ENCODE assay signal across 8 mouse cellular contexts in genomic region chr6:34598121-34599065, GRCm38 (mm10). TPM values are rescaled to one million over a fixed set of nuclear protein-coding genes. Genes with fewer than 3 reads are reported as not detected.
A peak's percentile ranks its signal among the peaks of the same experiment; 100 is the strongest.
DNase-seq lines count a peak whose midpoint lies in the region; ATAC-seq and TF ChIP-seq lines count a peak whose summit lies in the region.

Gene Cald1 (plus strand): TSS chr6:34598500.

- intact Hi-C loops in gastrocnemius, adult 2 months (cut with DNase I) = loop anchor here (5.0 kb wide), 1 partner anchor 51 kb away; no protein-coding TSS in a partner anchor
- intact Hi-C loops in left cerebral cortex, postnatal 36 days (cut with DNase I) = no loop called here

- TF ChIP-seq CTCF in gastrocnemius, adult 2 months (IDR thresholded peaks at IDR 0.05) = no peak

- H3K4me2 ChIP-seq in hindbrain, embryonic 15.5 days = peak within 1 kb of the TSS; percentile 38
- H3K4me2 ChIP-seq in midbrain, embryonic 12.5 days (replicated peaks) = peak within 1 kb of the TSS; percentile 40

- peak; percentile 98 for DNase-seq in 3T3-L1 (ENCODE audit: low read depth, low spot score)
- peak; percentile 38 for DNase-seq in adrenal gland, postnatal 10 days
- peak; percentile 52 for DNase-seq in gastrocnemius, adult 2 months
- no peak for DNase-seq in left cerebral cortex, postnatal 36 days (ENCODE audit: low spot score in 2 of 2)
- no peak for DNase-seq in cerebellum, adult 11-12 months

- peak within 1 kb of the TSS; percentile 83 for H3K27ac ChIP-seq in gastrocnemius, adult 2 months
- no peak within 1 kb of the TSS for H3K27ac ChIP-seq in hindbrain, embryonic 15.5 days (replicated peaks)
- no peak within 1 kb of the TSS; the same call in 1 of the 2 replicates for H3K27ac ChIP-seq in midbrain, embryonic 12.5 days (replicated peaks)

- 6% methylated on average over 16 of the region's 16 CpGs for WGBS in hindbrain, embryonic 15.5 days
- 6% methylated on average over 16 of the region's 16 CpGs for WGBS in midbrain, embryonic 12.5 days

- no peaks in the 10 kb centered on the region for H3K36me3 ChIP-seq in hindbrain, embryonic 15.5 days
- no peaks in the 10 kb centered on the region for H3K36me3 ChIP-seq in midbrain, embryonic 12.5 days

- peak; percentile 54; the same call in 1 of the 2 replicates for ATAC-seq in hindbrain, embryonic 15.5 days (ENCODE audit: low FRiP score, low read depth)
- peak; percentile 69 for ATAC-seq in midbrain, embryonic 12.5 days (ENCODE audit: low FRiP score, low read depth)
- ATAC-seq in CD4-positive, CD25-positive, alpha-beta regulatory T cell, adult 4 months = no peak

- peak within 1 kb of the TSS; percentile 75 for H3K4me3 ChIP-seq in gastrocnemius, adult 2 months
- peak within 1 kb of the TSS; percentile 21 for H3K4me3 ChIP-seq in hindbrain, embryonic 15.5 days
- peak within 1 kb of the TSS; percentile 21; the same call in 1 of the 2 replicates for H3K4me3 ChIP-seq in midbrain, embryonic 12.5 days

- no peaks in the 10 kb centered on the region for H3K27me3 ChIP-seq in hindbrain, embryonic 15.5 days
- no peaks in the 10 kb centered on the region for H3K27me3 ChIP-seq in midbrain, embryonic 12.5 days

- H3K4me1 ChIP-seq in hindbrain, embryonic 15.5 days (replicated peaks) = 0 out of 2 replicates have a peak, but pooled peaks cover 6% of the 10 kb centered on the region
- peaks cover 9% of the 10 kb centered on the region; the same call in 1 of the 2 replicates for H3K4me1 ChIP-seq in midbrain, embryonic 12.5 days

- H3K9me3 ChIP-seq in hindbrain, embryonic 15.5 days = no peaks in the 10 kb centered on the region
- H3K9me3 ChIP-seq in midbrain, embryonic 12.5 days = no peaks in the 10 kb centered on the region

- no peak within 1 kb of the TSS; the same call in 1 of the 2 replicates for H3K9ac ChIP-seq in hindbrain, embryonic 15.5 days
- H3K9ac ChIP-seq in midbrain, embryonic 12.5 days (replicated peaks) = peak within 1 kb of the TSS; percentile 26; the same call in 1 of the 2 replicates

RNA-seq across cellular contexts. Expression of gene Cald1, which starts in this region (rescaled TPM):
- 10 to 100 TPM; 80.8 to 90.5 TPM for total RNA-seq in adrenal gland, postnatal 10 days (2021)
- 10 to 100 TPM; 23.9 to 39.9 TPM for total RNA-seq in gastrocnemius, adult 2 months (2021)
- polyA plus RNA-seq in hindbrain, embryonic 15.5 days (2015; fragmentation: Nextera tagmentation; extraction: Ambion mirVana) = 65.4 and 70.7 TPM in 2 replicates
- 10 to 100 TPM; 23.6 to 25.6 TPM for total RNA-seq in left cerebral cortex, postnatal 36 days (2021)
- 122 and 157 TPM in 2 replicates for polyA plus RNA-seq in midbrain, embryonic 12.5 days (2016; fragmentation: Nextera tagmentation; extraction: Ambion mirVana)
- under 1 TPM in 1 of 2 experiments, not detected in 1; 0.15 TPM for polyA plus RNA-seq in CD4-positive, CD25-positive, alpha-beta regulatory T cell, adult 4 months (2017; shearing (Covaris generic))

Comparison
In these comparisons a context has a peak if more than half of its experiments do, and no peak if none do; other contexts are left out.
1. RNA of gene Cald1 (polyA plus RNA-seq): 122 to 157 TPM in midbrain, embryonic 12.5 days and 65.4 to 70.7 TPM in hindbrain, embryonic 15.5 days; 0.15 TPM in CD4-positive, CD25-positive, alpha-beta regulatory T cell, adult 4 months; every median in the first group is over 10 times any median in the second.
2. DNase-seq: peak in 3T3-L1 (single experiment), adrenal gland, postnatal 10 days (single experiment) and gastrocnemius, adult 2 months (single experiment); none in left cerebral cortex, postnatal 36 days (0 of 2) and cerebellum, adult 11-12 months (single experiment).
3. H3K4me3 ChIP-seq: peak in every context shown above with its lines; median percentile 75 in gastrocnemius, adult 2 months; 21 in hindbrain, embryonic 15.5 days; 21 in midbrain, embryonic 12.5 days.